Mouse (Mus musculus): ENCODE measurements around the gene Gucy2d.

Gucy2d gene

GRCm38 (mm10) chr7:98513251-98513650, 73.0 kb downstream of the Gucy2d start:
- DNase-seq (ENCODE audit: low read depth in 1 of 2, low spot score in 2 of 2) = no peak

- peak; percentile 26 to 38 for DNase-seq (ENCODE audit: low read depth in 1 of 2, low spot score in 2 of 2)
These were observed 82.4 kb downstream of the Gucy2d start for GRCm38 (mm10) chr7:98522576-98522975.

GRCm38 (mm10) chr7:98523070-98523812, 83.0 kb downstream of the Gucy2d start:
- DNase-seq (ENCODE audit: low read depth in 1 of 2, low spot score in 2 of 2) = no peak

DNA sequence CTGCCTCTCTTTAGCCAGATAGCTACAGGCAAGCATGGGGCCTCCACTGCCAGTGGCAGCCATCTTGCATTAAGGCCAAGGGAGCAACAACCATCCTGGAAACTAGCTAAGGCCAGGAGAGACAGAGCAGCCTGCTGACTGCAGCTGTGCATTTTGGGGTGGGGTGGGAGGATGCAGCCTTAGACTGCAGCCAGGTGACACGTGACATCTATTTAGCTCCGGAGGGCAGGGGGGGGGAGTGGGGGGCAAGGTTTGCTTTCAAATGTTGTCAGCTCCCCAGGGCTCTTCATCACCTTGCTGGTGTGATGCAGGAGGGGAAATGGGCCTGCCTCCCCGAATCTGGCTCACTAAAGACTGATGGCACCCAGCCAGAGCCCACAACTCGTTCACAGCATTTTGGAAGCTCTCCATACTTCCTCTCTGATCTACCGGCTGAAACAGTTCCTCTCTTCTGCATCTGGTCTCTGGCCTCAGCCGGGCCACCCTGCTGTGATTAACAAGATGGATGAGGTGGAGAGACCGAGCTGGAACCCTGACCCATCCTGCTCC, 83.7 kb downstream of the Gucy2d start:
- DNase-seq (ENCODE audit: low read depth in 1 of 2, low spot score in 2 of 2) = peak in 1 of 2 experiments; percentile 27

- no peak for DNase-seq (ENCODE audit: low read depth in 1 of 2, low spot score in 2 of 2)
These were observed 84.2 kb downstream of the Gucy2d start for GRCm38 (mm10) chr7:98524401-98524800.

- DNase-seq (ENCODE audit: low read depth in 1 of 2, low spot score in 2 of 2) = no peak
These were observed 84.9 kb downstream of the Gucy2d start for GRCm38 (mm10) chr7:98524869-98525699.

All from monocyte, adult 2 months (primary cell).